Mouse (Mus musculus) B cell, adult 2 months (primary cell): ENCODE results near the gene Cxcl9.
A peak's percentile ranks its signal among the peaks of the same experiment; 100 is the strongest.

ENCODE experiments used
- DNase-seq, 2 experiments: peaks; one replicate each; pipeline ENCODE4 v3.0.0; 2022

Gene Cxcl9

GRCm38 (mm10) chr5:92332359-92332840, 4.5 kb upstream of the Cxcl9 start:
- no peak for DNase-seq

- no peak for DNase-seq
Observed at GRCm38 (mm10) chr5:92331635-92332338, 3.9 kb upstream of the Cxcl9 start, which contains the start of gene Art3. Gene Art3 (plus strand): TSS chr5:92331827.

GRCm38 (mm10) chr5:92331122-92331521, 3.2 kb upstream of the Cxcl9 start:
- DNase-seq = no peak

- DNase-seq = no peak
Observed at GRCm38 (mm10) chr5:92327367-92327766, 512 bp downstream of the Cxcl9 start.

GRCm38 (mm10) chr5:92323264-92323663, 4.6 kb downstream of the Cxcl9 start:
- DNase-seq = no peak

GRCm38 (mm10) chr5:92322612-92323011, 5.3 kb downstream of the Cxcl9 start:
- no peak for DNase-seq

- no peak for DNase-seq
Observed at GRCm38 (mm10) chr5:92321631-92322400, 6.1 kb downstream of the Cxcl9 start.

GRCm38 (mm10) chr5:92318596-92318995, 9.3 kb downstream of the Cxcl9 start:
- no peak for DNase-seq

GRCm38 (mm10) chr5:92318119-92318518, 9.8 kb downstream of the Cxcl9 start:
- DNase-seq = peak in 1 of 2 experiments; percentile 12

- no peak for DNase-seq
Observed at GRCm38 (mm10) chr5:92313776-92314175, 14.1 kb downstream of the Cxcl9 start.

GRCm38 (mm10) chr5:92312046-92312715, 15.7 kb downstream of the Cxcl9 start:
- DNase-seq = peak; percentile 90 to 93

- peak; percentile 89 to 91 for DNase-seq
Observed at GRCm38 (mm10) chr5:92309681-92310511, 18.0 kb downstream of the Cxcl9 start, which contains the start of gene Sdad1. Gene Sdad1 (minus strand): TSS chr5:92310479.

GRCm38 (mm10) chr5:92304291-92304690, 23.6 kb downstream of the Cxcl9 start:
- no peak for DNase-seq

- no peak for DNase-seq
Observed at GRCm38 (mm10) chr5:92302149-92302840, 25.6 kb downstream of the Cxcl9 start.

- DNase-seq = no peak
Observed at GRCm38 (mm10) chr5:92294525-92294924, 33.4 kb downstream of the Cxcl9 start.

GRCm38 (mm10) chr5:92291652-92292414, 36.0 kb downstream of the Cxcl9 start:
- no peak for DNase-seq

- no peak for DNase-seq
Observed at GRCm38 (mm10) chr5:92287840-92288239, 40.0 kb downstream of the Cxcl9 start.

GRCm38 (mm10) chr5:92283107-92283506, 44.8 kb downstream of the Cxcl9 start:
- DNase-seq = no peak

- no peak for DNase-seq
Observed at GRCm38 (mm10) chr5:92282571-92282970, 45.3 kb downstream of the Cxcl9 start.

GRCm38 (mm10) chr5:92278942-92279537, 48.8 kb downstream of the Cxcl9 start:
- peak; percentile 76 to 78 for DNase-seq
